Mouse (Mus musculus): ENCODE measurements around the gene Cys1. TPM values are rescaled to one million over a fixed set of nuclear protein-coding genes. Genes with fewer than 3 reads are reported as not detected.
A peak's percentile ranks its signal among the peaks of the same experiment; 100 is the strongest.

Cys1 gene
- 6.0 and 6.2 TPM in 2 replicates for polyA plus RNA-seq (2012; rRNA removed)

DNA sequence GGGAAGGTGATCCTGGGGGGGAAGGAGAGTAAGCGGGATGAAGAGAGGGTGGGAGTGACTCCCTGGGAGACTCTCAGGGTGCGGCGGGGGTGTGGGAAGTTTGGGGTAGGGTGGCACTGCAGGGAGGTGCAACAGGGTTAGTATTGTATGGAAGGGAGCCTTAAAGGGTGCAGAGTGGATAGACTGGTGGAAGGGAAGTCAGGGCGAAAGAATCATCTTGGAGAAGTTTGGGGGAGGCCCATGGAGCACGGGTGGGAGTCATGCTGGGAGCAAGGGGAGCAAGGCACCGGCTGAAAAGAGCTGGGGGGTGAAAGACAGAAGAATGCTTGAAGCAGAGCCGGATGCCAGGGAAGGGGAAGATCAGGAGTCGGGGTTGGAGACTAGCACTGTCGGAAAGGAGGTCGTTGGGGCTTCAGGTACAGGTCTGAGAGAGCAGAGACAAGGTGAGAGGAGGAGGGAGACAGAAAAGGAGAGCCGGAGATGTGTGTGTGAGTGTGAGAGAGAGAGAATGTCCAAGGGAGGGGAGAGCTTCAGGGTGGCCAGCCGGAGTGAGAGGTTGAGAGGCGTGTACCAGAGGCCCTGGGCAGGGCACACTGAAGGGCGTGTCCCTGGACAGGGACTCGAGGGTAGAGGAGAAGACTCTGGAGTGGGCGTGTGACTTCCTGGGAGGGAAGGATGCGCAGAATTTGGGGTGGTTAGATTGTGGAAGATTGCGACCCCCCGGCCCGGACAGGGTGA, at the start of gene Cys1:
Cys1 (minus strand) TSS at position 528 of the 738 bp plus-strand sequence.
- Histone ChIP-seq H3K4me3 (replicated peaks; ENCODE audit: insufficient read depth, low read depth, low read length) (peak within 1 kb of the TSS; percentile 33), H3K27ac (ENCODE audit: insufficient read depth, low read length) (no peak within 1 kb of the TSS), H3K4me1 (ENCODE audit: control insufficient read depth, insufficient read depth, low read length) (no peaks in the 10 kb centered on the region), H3K27me3 (ENCODE audit: control insufficient read depth, insufficient read depth, low read length) (no peaks in the 10 kb centered on the region; the same call in 1 of the 2 replicates)
- WGBS, result 8% methylated on average over 20 of the region's 20 CpGs
- DNase-seq, result no peak
- no peak for TF ChIP-seq POLR2A (IDR thresholded peaks at IDR 0.05; ENCODE audit: borderline replicate concordance, insufficient read depth, low read length)
- TF ChIP-seq CTCF (IDR thresholded peaks at IDR 0.05; ENCODE audit: borderline replicate concordance, insufficient read depth, low read depth, low read length), result no peak

DNA sequence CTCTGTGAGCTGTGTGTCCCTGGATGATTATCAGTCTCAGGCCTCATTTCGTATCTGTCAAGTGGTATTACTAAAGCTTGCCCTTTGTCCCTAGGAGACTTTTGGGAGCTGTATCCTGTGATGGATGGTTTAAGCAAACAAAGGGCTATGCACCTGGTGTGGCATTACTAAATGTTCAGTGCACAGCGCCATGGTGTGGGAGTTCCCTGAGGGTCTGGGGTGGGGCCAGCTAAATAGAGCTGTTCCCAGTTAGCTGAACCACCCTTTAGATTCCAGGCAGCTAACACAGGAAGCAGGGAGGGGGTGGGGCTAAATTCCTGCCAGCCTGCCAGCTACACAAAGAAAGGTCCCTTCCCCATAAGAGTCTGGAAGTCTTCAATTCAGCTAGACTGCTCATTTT, 42.8 kb upstream of the Cys1 start:
- DNase-seq, result no peak
- H3K4me1 ChIP-seq (ENCODE audit: control insufficient read depth, insufficient read depth, low read length), result no peaks in the 10 kb centered on the region
- H3K27me3 ChIP-seq (ENCODE audit: control insufficient read depth, insufficient read depth, low read length), result no peaks in the 10 kb centered on the region
- TF ChIP-seq CTCF (IDR thresholded peaks at IDR 0.05; ENCODE audit: borderline replicate concordance, insufficient read depth, low read depth, low read length), result no peak
- 48% methylated on average over 2 of the region's 2 CpGs for WGBS
- H3K4me3 ChIP-seq (replicated peaks; ENCODE audit: insufficient read depth, low read depth, low read length), result no peak overlapping the region
- H3K27ac ChIP-seq (ENCODE audit: insufficient read depth, low read length), result no peak overlapping the region

DNA sequence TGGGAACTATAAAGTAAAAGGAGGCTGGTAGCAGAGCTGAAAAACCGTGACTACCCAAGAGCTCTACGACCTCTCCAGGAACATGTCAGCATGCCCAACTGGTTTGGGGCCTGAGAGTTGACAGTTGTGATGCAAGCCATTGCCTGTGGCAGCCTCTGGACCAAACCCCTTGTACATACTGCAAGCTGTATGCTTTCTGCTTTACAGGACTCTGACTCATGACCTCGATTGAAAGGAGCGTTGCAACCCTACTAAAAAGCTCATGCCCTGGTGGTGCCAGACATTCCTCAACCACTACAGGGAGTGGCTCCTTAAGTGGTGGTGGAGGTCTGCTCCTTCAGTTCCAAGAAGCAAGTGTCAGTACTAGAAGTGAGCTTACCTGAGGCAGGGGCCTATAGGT, 42.2 kb upstream of the Cys1 start:
- 80% methylated on average over 4 of the region's 4 CpGs for WGBS
- DNase-seq, result no peak

DNA sequence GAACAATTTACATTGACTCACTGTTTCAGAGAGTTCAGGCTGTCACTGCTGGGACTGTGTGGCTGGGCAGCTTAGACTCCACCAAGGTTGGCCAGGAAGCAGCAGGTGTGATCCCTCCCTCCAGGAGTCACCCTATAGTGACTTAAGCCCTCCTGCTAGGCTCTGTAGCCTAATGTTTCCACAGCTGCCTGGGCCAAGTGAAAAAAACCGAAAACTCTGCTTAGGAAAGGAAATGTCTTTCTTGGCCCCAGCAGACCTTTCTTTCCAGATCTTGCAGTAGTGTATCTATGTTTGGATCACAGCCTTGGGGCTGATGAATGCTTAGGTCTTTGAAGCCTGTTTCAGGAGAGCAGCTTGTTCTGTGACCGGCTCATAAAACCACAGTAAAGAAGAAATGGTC, 41.8 kb upstream of the Cys1 start:
- Histone ChIP-seq H3K4me1 (ENCODE audit: control insufficient read depth, insufficient read depth, low read length) (no peaks in the 10 kb centered on the region), H3K27ac (ENCODE audit: insufficient read depth, low read length) (no peak overlapping the region), H3K4me3 (replicated peaks; ENCODE audit: insufficient read depth, low read depth, low read length) (no peak overlapping the region), H3K27me3 (ENCODE audit: control insufficient read depth, insufficient read depth, low read length) (no peaks in the 10 kb centered on the region)
- DNase-seq, result no peak
- TF ChIP-seq POLR2A (IDR thresholded peaks at IDR 0.05; ENCODE audit: borderline replicate concordance, insufficient read depth, low read length), result no peak
- TF ChIP-seq CTCF (IDR thresholded peaks at IDR 0.05; ENCODE audit: borderline replicate concordance, insufficient read depth, low read depth, low read length), result no peak
- WGBS, result 83% methylated on average over 2 of the region's 2 CpGs

More for the DNA sequence above, 42.2 kb upstream of the Cys1 start:
- Histone ChIP-seq H3K27me3 (ENCODE audit: control insufficient read depth, insufficient read depth, low read length) (no peaks in the 10 kb centered on the region), H3K27ac (ENCODE audit: insufficient read depth, low read length) (no peak overlapping the region), H3K4me1 (ENCODE audit: control insufficient read depth, insufficient read depth, low read length) (no peaks in the 10 kb centered on the region), H3K4me3 (replicated peaks; ENCODE audit: insufficient read depth, low read depth, low read length) (no peak overlapping the region)
- no peak for TF ChIP-seq POLR2A (IDR thresholded peaks at IDR 0.05; ENCODE audit: borderline replicate concordance, insufficient read depth, low read length)
- no peak for TF ChIP-seq CTCF (IDR thresholded peaks at IDR 0.05; ENCODE audit: borderline replicate concordance, insufficient read depth, low read depth, low read length)

DNA sequence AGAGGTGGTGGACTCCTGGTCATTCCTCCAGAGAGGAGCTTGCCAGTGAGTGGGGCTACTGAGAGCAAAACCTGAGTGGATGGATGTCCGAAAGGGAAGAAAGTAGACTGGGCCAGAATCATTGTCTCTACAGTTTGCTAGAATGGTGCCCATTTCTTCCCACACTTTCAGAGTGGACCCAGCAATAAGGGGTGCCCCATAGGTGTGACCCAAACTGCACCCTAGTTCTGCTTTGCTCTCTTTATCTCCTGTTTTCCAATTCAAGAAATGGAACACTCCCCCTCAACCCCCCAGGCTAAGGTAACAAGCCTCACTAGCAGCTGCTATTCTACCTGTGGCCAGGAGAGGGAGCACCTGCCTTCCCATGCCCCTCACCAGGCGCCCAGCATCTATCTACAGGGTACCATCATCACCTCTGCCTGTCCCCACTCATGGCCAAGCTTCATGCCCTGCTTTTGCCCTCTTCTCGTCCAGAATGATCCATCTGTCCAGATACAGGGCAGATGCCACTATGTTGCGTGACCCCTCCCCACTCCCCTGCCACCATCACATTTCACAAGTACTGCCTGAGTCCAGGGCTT, 35.2 kb upstream of the Cys1 start:
- H3K4me1 ChIP-seq (ENCODE audit: control insufficient read depth, insufficient read depth, low read length), result no peaks in the 10 kb centered on the region
- peak; percentile 80 for TF ChIP-seq CTCF (IDR thresholded peaks at IDR 0.05; ENCODE audit: borderline replicate concordance, insufficient read depth, low read depth, low read length)
- no peak for TF ChIP-seq POLR2A (IDR thresholded peaks at IDR 0.05; ENCODE audit: borderline replicate concordance, insufficient read depth, low read length)
- DNase-seq, result peak; percentile 40 to 47
- WGBS, result 55% methylated on average over 4 of the region's 4 CpGs
- no peak overlapping the region for H3K4me3 ChIP-seq (replicated peaks; ENCODE audit: insufficient read depth, low read depth, low read length)
- no peak overlapping the region for H3K27ac ChIP-seq (ENCODE audit: insufficient read depth, low read length)
- H3K27me3 ChIP-seq (ENCODE audit: control insufficient read depth, insufficient read depth, low read length), result no peaks in the 10 kb centered on the region

DNA sequence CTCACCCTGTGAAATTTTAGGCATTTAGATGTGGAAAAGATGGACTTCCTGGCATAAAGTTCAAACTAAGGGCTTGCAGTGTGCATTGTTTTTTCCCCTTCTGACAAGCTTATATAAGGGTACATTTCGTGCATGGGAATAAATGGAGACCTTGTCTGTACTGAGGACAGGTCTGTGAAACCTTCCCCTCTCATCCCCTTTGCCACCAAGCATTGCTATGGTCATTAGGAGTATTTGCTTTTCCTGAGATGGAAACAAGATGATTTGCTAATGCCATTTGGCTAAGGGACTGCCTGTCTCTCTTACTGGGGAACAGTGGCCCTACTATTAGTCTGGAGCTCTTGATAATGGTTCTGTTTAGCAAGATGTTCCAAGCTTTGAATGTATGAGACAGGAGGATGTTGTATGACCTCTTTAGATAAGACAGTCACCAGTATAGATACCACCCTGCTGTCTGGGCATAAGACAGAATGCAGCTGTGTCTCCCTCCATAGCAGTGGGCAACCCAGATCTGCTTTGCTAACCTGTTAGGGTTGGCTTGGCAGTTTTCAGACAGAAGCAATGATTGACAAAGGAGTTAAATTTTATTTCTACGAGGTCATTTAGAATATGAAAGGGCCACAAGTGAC, 33.8 kb upstream of the Cys1 start:
- WGBS, result 74% methylated on average over 2 of the region's 2 CpGs
- no peaks in the 10 kb centered on the region for H3K27me3 ChIP-seq (ENCODE audit: control insufficient read depth, insufficient read depth, low read length)
- no peak overlapping the region for H3K27ac ChIP-seq (ENCODE audit: insufficient read depth, low read length)
- no peak for TF ChIP-seq POLR2A (IDR thresholded peaks at IDR 0.05; ENCODE audit: borderline replicate concordance, insufficient read depth, low read length)
- no peak for TF ChIP-seq CTCF (IDR thresholded peaks at IDR 0.05; ENCODE audit: borderline replicate concordance, insufficient read depth, low read depth, low read length)
- H3K4me3 ChIP-seq (replicated peaks; ENCODE audit: insufficient read depth, low read depth, low read length), result no peak overlapping the region
- no peaks in the 10 kb centered on the region for H3K4me1 ChIP-seq (ENCODE audit: control insufficient read depth, insufficient read depth, low read length)
- DNase-seq, result no peak

DNA sequence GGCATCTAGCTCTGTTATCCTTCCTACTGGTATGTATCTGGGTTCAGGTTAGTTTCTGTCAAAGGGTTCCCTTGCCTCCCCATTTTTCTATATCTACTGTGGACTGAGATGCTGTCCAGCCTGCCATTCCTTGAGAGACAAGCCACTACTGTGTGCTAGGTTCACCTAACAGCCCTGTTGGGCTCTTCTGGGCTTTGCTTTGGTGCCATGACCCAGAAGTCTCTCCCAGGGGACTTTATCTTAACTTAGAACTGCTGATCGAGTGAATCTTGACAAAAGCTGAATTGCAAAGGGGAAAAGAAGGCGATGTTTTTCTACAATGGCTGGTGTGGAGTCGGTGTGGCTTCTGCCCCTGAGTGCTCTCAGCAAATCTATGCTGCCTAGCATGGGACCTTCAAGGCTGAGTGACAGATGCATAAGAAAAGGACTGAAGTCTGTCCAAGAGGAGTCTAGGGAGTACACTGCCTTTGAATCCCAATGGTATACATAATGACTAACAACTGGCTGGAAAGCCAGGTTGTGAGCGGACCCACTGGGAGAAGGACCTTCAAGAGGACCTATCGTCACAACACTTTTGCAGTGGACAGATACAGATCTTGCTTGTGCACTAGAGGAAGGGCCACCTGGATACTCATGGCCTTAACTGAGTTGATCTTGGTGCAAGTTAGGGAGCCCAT, 33.1 kb upstream of the Cys1 start:
- Histone ChIP-seq H3K27ac (ENCODE audit: insufficient read depth, low read length) (no peak overlapping the region), H3K4me3 (replicated peaks; ENCODE audit: insufficient read depth, low read depth, low read length) (no peak overlapping the region), H3K4me1 (ENCODE audit: control insufficient read depth, insufficient read depth, low read length) (no peaks in the 10 kb centered on the region), H3K27me3 (ENCODE audit: control insufficient read depth, insufficient read depth, low read length) (no peaks in the 10 kb centered on the region)
- no peak for DNase-seq
- TF ChIP-seq POLR2A (IDR thresholded peaks at IDR 0.05; ENCODE audit: borderline replicate concordance, insufficient read depth, low read length), result no peak
- no peak for TF ChIP-seq CTCF (IDR thresholded peaks at IDR 0.05; ENCODE audit: borderline replicate concordance, insufficient read depth, low read depth, low read length)
- 76% methylated on average over 5 of the region's 5 CpGs for WGBS
